Mouse (Mus musculus) erythroblast, embryonic 14.5 days (primary cell): ENCODE measurements around the gene Marc2.

Experiments
- GATA1 ChIP-seq: IDR thresholded peaks from 2 replicates; pipeline ENCODE4 v1.6.1; 2012; ENCODE audit warnings: low read length, inconsistent platforms, mixed read lengths
- TAL1 ChIP-seq: IDR thresholded peaks from 3 replicates; pipeline ENCODE4 v1.6.1; 2012; ENCODE audit warnings: low read length, inconsistent platforms, mixed read lengths

DNA sequence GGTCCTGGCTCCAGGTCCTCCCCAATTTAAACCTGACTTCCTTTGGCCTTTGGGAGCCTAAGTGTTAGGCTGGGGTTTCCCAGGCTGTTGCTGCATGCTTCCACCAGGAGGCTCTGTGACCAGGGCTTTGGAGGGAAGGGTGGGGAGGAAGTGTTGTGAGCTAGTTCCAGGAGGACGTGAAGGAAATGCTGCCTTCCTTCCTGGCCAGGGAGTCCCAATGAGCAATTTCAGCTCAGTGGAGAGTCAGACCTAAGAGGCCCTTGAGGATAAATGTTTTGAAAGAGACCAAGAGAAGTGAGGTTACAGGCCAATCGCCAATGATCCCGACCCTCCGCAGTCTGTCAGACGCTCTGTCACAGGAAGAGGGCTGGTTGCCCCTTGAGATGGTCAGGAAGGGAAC, 7.1 kb upstream of the Marc2 start:
- no peak for TF ChIP-seq GATA1
- TF ChIP-seq TAL1: no peak
